Mouse (Mus musculus): ENCODE data around the gene Sec14l5. TPM values are rescaled to one million over a fixed set of nuclear protein-coding genes. Genes with fewer than 3 reads are reported as not detected.

Sec14l5 gene
- polyA plus RNA-seq, 1 experiment: 0.05 TPM

DNA sequence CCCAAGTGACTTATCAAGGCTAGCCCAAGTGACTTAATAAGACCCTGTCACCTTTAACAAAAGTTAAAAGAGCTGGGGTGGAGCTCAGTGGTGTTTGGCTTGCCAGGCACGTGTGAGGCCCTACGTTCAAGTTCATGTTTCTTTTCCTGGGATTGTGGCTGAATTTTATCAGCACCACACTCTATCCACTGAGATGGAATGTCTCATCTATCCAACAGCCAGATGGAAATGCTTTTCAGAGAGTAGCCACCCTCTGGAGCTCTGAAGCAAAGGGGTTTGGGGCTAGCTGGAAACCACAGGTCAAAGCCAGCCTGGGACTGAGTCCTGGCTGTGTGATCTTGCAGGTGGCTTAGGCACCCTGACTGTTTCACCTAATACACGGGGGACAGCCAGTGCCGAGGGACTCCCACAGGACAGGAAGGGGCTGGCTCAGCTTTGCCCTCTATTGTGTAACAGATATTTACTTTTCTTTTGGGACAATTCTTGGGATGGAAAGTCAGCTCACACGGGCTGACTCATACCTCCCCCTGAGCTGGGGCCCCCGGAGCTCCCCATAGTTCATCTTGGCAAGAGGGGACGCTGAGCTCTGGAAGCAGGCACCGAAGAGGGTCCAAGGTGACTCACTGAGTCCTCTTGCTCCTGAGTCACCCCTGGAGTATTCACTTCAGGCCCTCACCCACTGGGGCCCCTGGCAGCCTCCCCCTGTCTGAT, 11.2 kb upstream of the Sec14l5 start:
- no peak for TF ChIP-seq SRF (IDR thresholded peaks at IDR 0.05; ENCODE audit: control insufficient read depth, insufficient read length, low read depth)
- peak; percentile 58; the same call in 1 of the 2 replicates for TF ChIP-seq CEBPB (IDR thresholded peaks at IDR 0.05; ENCODE audit: insufficient read depth, poor library complexity, severe bottlenecking)
- no peak for TF ChIP-seq TCF3 (IDR thresholded peaks at IDR 0.05; ENCODE audit: insufficient read length, low read depth)
- no peak for TF ChIP-seq USF1 (IDR thresholded peaks at IDR 0.05; ENCODE audit: low read depth)
- no peak overlapping the region for H3K4me3 ChIP-seq
- H3K79me2 ChIP-seq (ENCODE audit: control insufficient read depth, insufficient read depth): no peaks in the 10 kb centered on the region
- peaks cover 23% of the 10 kb centered on the region for H3K27me3 ChIP-seq (ENCODE audit: control insufficient read depth, insufficient read depth, insufficient read length)
- H3ac ChIP-seq (ENCODE audit: control insufficient read depth, insufficient read length): no peak overlapping the region
- no peaks in the 10 kb centered on the region for H3K36me3 ChIP-seq (ENCODE audit: control insufficient read depth, insufficient read depth)
- H3K4me2 ChIP-seq (ENCODE audit: low read depth): peak overlapping the region; percentile 61

DNA sequence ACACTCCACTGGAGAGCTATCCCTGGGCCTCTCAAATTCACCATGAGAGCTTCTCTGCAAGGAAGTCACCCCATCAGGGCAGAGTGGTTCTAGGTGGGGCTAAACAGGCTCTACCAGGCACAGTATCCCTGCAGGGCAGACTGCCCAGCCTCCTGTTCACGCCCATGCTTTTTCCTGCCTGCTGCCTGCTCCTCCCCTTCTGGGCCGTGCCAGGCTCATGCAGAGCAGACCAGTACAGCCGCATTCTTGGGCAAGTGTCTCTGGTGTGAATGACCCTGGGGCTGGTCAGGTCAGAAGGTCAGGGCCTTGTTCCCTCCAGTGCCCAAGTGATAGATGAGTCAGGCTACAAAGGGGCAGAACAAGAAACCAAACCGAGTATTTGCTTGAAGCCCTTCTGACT, 10.4 kb upstream of the Sec14l5 start:
- H3K4me2 ChIP-seq (ENCODE audit: low read depth): peak overlapping the region; percentile 61
- no peak overlapping the region for H3ac ChIP-seq (ENCODE audit: control insufficient read depth, insufficient read length)
- H3K79me2 ChIP-seq (ENCODE audit: control insufficient read depth, insufficient read depth): no peaks in the 10 kb centered on the region
- TF ChIP-seq E2F4 (IDR thresholded peaks at IDR 0.05; ENCODE audit: insufficient read depth) (no peak), USF1 (IDR thresholded peaks at IDR 0.05; ENCODE audit: low read depth) (no peak), SRF (IDR thresholded peaks at IDR 0.05; ENCODE audit: control insufficient read depth, insufficient read length, low read depth) (no peak), MYOG (IDR thresholded peaks at IDR 0.05; ENCODE audit: control insufficient read depth in 1 of 3, insufficient read depth in 1 of 3, insufficient read length in 2 of 3, low read depth in 2 of 3) (peak in 1 of 3 experiments; percentile 21), TCF3 (IDR thresholded peaks at IDR 0.05; ENCODE audit: insufficient read length, low read depth) (no peak), CEBPB (IDR thresholded peaks at IDR 0.05; ENCODE audit: insufficient read depth, poor library complexity, severe bottlenecking) (no peak), MAX (IDR thresholded peaks at IDR 0.05; ENCODE audit: low read depth) (no peak), POLR2AphosphoS2 (IDR thresholded peaks at IDR 0.05; ENCODE audit: insufficient read length, low read depth) (no peak), MYOD1 (IDR thresholded peaks at IDR 0.05; ENCODE audit: control insufficient read depth in 1 of 3, insufficient read length in 2 of 3, low read depth in 2 of 3) (peak in 1 of 3 experiments; percentile 25), TCF12 (IDR thresholded peaks at IDR 0.05; ENCODE audit: insufficient read depth, poor library complexity, severe bottlenecking) (no peak), POLR2A (IDR thresholded peaks at IDR 0.05; ENCODE audit: insufficient read length, low read depth) (no peak), REST (IDR thresholded peaks at IDR 0.05; ENCODE audit: insufficient read depth, insufficient read length) (no peak)
- H3K4me3 ChIP-seq: no peak overlapping the region
- H3K27me3 ChIP-seq (ENCODE audit: control insufficient read depth, insufficient read depth, insufficient read length): peaks cover 16% of the 10 kb centered on the region
- no peaks in the 10 kb centered on the region for H3K36me3 ChIP-seq (ENCODE audit: control insufficient read depth, insufficient read depth)

DNA sequence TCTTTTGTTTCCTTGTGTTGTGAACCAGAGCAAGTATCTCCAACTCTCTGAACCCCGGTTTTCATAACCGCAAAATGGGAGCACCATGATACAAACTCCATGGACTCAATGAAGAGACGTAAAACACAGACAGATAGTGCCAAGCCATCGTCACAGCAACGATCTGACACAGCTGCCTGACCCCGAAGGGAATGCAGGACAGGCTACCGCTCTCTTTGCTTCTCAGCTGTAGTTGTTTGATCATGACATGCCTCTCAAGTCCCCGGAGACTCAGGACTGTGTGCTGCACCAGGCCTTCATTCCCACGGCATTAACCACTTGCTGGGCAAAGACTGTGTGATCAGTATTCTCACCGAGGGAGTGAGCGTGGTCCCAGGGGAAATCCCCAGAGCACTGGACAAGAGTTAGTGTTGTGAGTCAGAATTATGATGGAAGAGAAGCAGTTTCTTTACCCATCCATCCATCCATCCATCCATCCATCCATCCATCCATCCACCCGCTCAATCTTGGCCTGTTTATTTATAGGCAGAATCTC, 9.8 kb upstream of the Sec14l5 start:
- peak overlapping the region; percentile 61 for H3K4me2 ChIP-seq (ENCODE audit: low read depth)
- H3K79me2 ChIP-seq (ENCODE audit: control insufficient read depth, insufficient read depth): no peaks in the 10 kb centered on the region
- no peak overlapping the region for H3ac ChIP-seq (ENCODE audit: control insufficient read depth, insufficient read length)
- no peaks in the 10 kb centered on the region for H3K36me3 ChIP-seq (ENCODE audit: control insufficient read depth, insufficient read depth)
- TF ChIP-seq POLR2A (IDR thresholded peaks at IDR 0.05; ENCODE audit: insufficient read length, low read depth) (no peak), MYOD1 (IDR thresholded peaks at IDR 0.05; ENCODE audit: control insufficient read depth in 1 of 3, insufficient read length in 2 of 3, low read depth in 2 of 3) (peak in 1 of 3 experiments; percentile 12)
- H3K4me3 ChIP-seq: no peak overlapping the region
- peaks cover 10% of the 10 kb centered on the region for H3K27me3 ChIP-seq (ENCODE audit: control insufficient read depth, insufficient read depth, insufficient read length)

DNA sequence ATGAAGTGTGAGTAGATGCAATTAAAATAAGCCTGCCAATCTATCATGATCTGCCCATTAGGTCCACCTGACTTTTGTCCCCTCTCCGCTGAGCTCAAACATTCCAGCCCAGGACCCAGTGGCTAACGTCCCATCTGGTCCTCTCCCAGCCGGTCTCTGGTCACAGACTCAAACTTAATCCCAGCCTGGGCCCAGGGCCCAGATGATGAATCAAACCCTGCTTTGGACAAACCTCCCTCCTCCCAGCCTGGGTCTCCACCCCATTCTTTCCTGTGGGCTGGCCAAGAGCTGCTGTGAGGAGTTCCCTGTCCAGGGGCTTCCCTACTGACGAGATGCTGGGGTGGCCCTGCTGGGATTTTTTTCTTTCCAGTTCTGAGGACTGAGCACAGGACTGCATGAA, 7.2 kb upstream of the Sec14l5 start:
- H3K79me2 ChIP-seq (ENCODE audit: control insufficient read depth, insufficient read depth): no peaks in the 10 kb centered on the region
- H3ac ChIP-seq (ENCODE audit: control insufficient read depth, insufficient read length): no peak overlapping the region
- H3K4me3 ChIP-seq: no peak overlapping the region
- H3K36me3 ChIP-seq (ENCODE audit: control insufficient read depth, insufficient read depth): no peaks in the 10 kb centered on the region
- no peak for TF ChIP-seq MAX (IDR thresholded peaks at IDR 0.05; ENCODE audit: low read depth)
- TF ChIP-seq TCF3 (IDR thresholded peaks at IDR 0.05; ENCODE audit: insufficient read length, low read depth): no peak
- TF ChIP-seq SRF (IDR thresholded peaks at IDR 0.05; ENCODE audit: control insufficient read depth, insufficient read length, low read depth): no peak
- TF ChIP-seq TCF12 (IDR thresholded peaks at IDR 0.05; ENCODE audit: insufficient read depth, poor library complexity, severe bottlenecking): no peak
- no peak for TF ChIP-seq USF1 (IDR thresholded peaks at IDR 0.05; ENCODE audit: low read depth)
- peak in 1 of 3 experiments; percentile 6 for TF ChIP-seq MYOG (IDR thresholded peaks at IDR 0.05; ENCODE audit: control insufficient read depth in 1 of 3, insufficient read depth in 1 of 3, insufficient read length in 2 of 3, low read depth in 2 of 3)
- peak in 1 of 3 experiments; percentile 2 for TF ChIP-seq MYOD1 (IDR thresholded peaks at IDR 0.05; ENCODE audit: control insufficient read depth in 1 of 3, insufficient read length in 2 of 3, low read depth in 2 of 3)
- H3K4me2 ChIP-seq (ENCODE audit: low read depth): peak overlapping the region; percentile 7
- no peaks in the 10 kb centered on the region for H3K27me3 ChIP-seq (ENCODE audit: control insufficient read depth, insufficient read depth, insufficient read length)

GRCm38 (mm10) chr16:5145570-5145969, 1.3 kb upstream of the Sec14l5 start:
- H3K36me3 ChIP-seq (ENCODE audit: control insufficient read depth, insufficient read depth): no peaks in the 10 kb centered on the region
- peaks cover 29% of the 10 kb centered on the region for H3K27me3 ChIP-seq (ENCODE audit: control insufficient read depth, insufficient read depth, insufficient read length)
- H3K4me3 ChIP-seq: no peak overlapping the region
- TF ChIP-seq MAX (IDR thresholded peaks at IDR 0.05; ENCODE audit: low read depth): no peak
- no peak overlapping the region for H3ac ChIP-seq (ENCODE audit: control insufficient read depth, insufficient read length)
- no peaks in the 10 kb centered on the region for H3K79me2 ChIP-seq (ENCODE audit: control insufficient read depth, insufficient read depth)
- peak overlapping the region; percentile 67 for H3K4me2 ChIP-seq (ENCODE audit: low read depth)

All from myocyte (in vitro differentiated cells).